8 mouse cellular contexts compared by ENCODE assay signal in the genomic region with DNA sequence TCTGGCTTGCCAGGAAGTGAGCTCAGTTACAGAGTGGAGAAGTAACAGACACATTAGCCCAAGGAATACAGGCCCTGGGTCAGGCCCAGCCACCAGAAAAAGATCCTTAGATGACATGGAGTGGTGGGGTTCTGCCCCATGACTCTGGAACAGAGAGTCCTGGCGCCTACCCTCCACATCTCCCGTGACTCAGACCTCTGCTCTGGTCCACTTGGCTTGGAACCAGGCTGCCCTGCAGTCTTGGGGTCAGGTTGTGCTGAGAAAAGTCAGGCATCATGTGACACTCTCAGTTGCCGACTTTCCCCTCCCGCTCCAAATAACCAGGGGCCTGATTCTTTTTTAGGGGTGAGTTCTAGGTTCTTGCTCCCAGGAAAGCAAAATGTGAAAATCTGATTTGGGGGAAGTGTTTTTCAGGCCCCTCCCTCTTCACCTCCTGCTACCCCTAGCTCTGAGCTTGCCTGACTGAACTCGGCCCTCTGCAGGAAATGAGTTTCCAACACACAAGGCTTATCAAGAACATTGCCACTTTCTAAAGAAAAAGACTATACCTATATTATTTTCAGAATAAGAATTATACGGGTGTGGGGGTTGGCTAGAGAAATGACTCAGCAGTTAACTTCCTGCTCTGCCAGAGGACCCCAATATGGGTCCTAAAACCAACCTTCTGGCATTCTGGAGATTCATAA. TPM values are rescaled to one million over a fixed set of nuclear protein-coding genes. Genes with fewer than 3 reads are reported as not detected.
DNase-seq lines count a peak whose midpoint lies in the region; ATAC-seq lines count a peak whose summit lies in the region.

No protein-coding gene starts in this region.

- intact Hi-C loops in left cerebral cortex, postnatal 25 days (cut with DNase I), result no loop called here

- DNase-seq in ovary, postnatal 36 days (ENCODE audit: low spot score), result peak; percentile 49
- DNase-seq in ovary, postnatal 14 days (ENCODE audit: low spot score), result no peak
- peak; percentile 76 for DNase-seq in adrenal gland, postnatal 10 days
- peak; percentile 46 for DNase-seq in heart, postnatal 4 days
- peak; percentile 92 for DNase-seq in skeletal muscle tissue, adult 2 months (ENCODE audit: low read depth, low spot score)
- DNase-seq in frontal cortex, postnatal 25 days (ENCODE audit: low spot score in 2 of 2), result no peak
- DNase-seq in left cerebral cortex, postnatal 25 days (ENCODE audit: low spot score in 2 of 2), result no peak

- no peak for ATAC-seq in inflammation-experienced regulatory T-cells, adult 6 months

RNA-seq across cellular contexts. Expression of a gene that starts 8.1 kb away (rescaled TPM):
- 1,000 to 10,000 TPM; 1,093 to 1,186 TPM for total RNA-seq in adrenal gland, postnatal 10 days (2021)
- total RNA-seq in heart, postnatal 4 days (2021), result 100 to 1,000 TPM; 828 to 847 TPM
- polyA plus RNA-seq in inflammation-experienced regulatory T-cells, adult 6 months (2017; shearing (Covaris generic)), result 1,000 to 10,000 TPM; 5,207 to 7,023 (median 5,768) TPM
- 1,000 to 10,000 TPM; 1,728 to 1,830 TPM for total RNA-seq in left cerebral cortex, postnatal 25 days (2021)

RNA-seq across cellular contexts. Expression of a gene that starts 15.2 kb away (rescaled TPM):
- 1 to 10 TPM; 5.0 to 5.6 TPM for total RNA-seq in adrenal gland, postnatal 10 days (2021)
- total RNA-seq in heart, postnatal 4 days (2021), result 1 to 10 TPM; 3.0 to 3.2 TPM
- polyA plus RNA-seq in inflammation-experienced regulatory T-cells, adult 6 months (2017; shearing (Covaris generic)), result 100 to 1,000 TPM in 1 of 3 experiments, 10 to 100 TPM in 2; 73.0 to 108 (median 73.7) TPM
- total RNA-seq in left cerebral cortex, postnatal 25 days (2021), result 10 to 100 TPM; 16.6 to 18.7 TPM

RNA-seq across cellular contexts. Expression of a gene that starts 20.0 kb away (rescaled TPM):
- 10 to 100 TPM; 40.0 to 48.8 TPM for total RNA-seq in adrenal gland, postnatal 10 days (2021)
- total RNA-seq in heart, postnatal 4 days (2021), result 10 to 100 TPM; 23.8 to 25.7 TPM
- 1 to 10 TPM in 1 of 3 experiments, under 1 TPM in 1, not detected in 1; 0.40 to 2.0 TPM for polyA plus RNA-seq in inflammation-experienced regulatory T-cells, adult 6 months (2017; shearing (Covaris generic))
- 10 to 100 TPM; 41.4 to 44.3 TPM for total RNA-seq in left cerebral cortex, postnatal 25 days (2021)

Comparison
In these comparisons a context has a peak if more than half of its experiments do, and no peak if none do; other contexts are left out.
1. DNase-seq: peak in ovary, postnatal 36 days (single experiment), adrenal gland, postnatal 10 days (single experiment), heart, postnatal 4 days (single experiment) and skeletal muscle tissue, adult 2 months (single experiment); none in ovary, postnatal 14 days (single experiment), frontal cortex, postnatal 25 days (0 of 2) and left cerebral cortex, postnatal 25 days (0 of 2).